Mouse (Mus musculus) frontal cortex, postnatal 25 days (tissue): ENCODE measurements around the gene Bcorl1.

Source experiments
- DNase-seq, 2 experiments: peaks; one replicate each; pipeline ENCODE4 v3.0.0; 2022; ENCODE audit warnings: low spot score in 2 of 2

Bcorl1 gene

GRCm38 (mm10) chrX:48441954-48442353, 100.8 kb downstream of the Bcorl1 start:
- DNase-seq: no peak

DNA sequence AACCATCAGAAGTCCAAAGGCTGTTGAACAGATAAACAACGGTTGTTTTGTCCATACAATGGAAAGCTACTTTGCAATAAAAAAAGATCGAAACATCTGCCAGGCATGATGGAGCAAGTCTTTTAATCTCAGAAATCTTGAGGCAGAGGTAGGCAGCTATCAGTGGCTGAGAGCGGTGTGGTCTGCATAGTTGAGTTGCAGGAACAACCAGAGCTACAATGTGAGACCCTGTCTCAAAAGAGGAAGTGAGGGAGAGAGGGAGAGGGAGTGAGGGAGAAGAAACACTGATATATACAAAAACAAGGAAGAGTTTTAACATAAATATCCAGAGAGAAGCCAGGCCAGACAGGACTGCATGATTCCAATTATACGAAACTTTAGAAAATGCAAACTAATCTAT, 103.5 kb downstream of the Bcorl1 start:
- no peak for DNase-seq

GRCm38 (mm10) chrX:48449646-48450045, 108.5 kb downstream of the Bcorl1 start:
- no peak for DNase-seq

DNA sequence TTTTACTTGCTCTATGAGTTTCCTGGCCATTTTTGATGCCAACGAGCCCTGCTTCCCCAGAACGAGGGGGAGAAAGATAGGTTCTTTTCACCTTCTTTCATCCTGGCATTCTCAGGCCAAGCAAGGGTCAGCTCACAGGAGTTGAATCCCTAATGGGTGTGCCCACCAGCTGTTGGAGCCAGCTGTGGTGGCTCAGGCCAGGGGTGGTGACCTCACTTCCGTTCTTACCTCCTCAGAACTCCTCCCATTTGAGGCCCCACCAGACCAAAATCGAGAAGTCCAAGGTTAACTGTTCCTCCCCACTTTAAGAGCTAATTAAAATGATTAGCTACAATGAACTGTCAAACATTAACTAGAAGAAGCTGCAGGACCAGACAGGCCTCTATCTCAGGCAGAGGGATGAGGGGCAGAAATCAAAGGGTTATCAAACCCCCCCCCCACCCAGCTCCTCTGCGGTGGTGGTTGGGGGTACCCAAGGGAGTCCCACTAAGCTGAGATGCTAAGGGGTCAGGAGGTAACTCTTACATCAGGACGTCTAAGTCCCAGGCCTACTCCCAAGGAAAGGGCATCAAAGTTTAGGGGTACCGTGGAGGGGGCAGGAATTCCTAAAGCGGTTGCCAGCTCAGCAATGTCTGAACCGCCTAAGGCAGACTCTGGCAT, 111.2 kb downstream of the Bcorl1 start:
- no peak for DNase-seq

- no peak for DNase-seq
Observed at GRCm38 (mm10) chrX:48452931-48453673, 111.9 kb downstream of the Bcorl1 start.

GRCm38 (mm10) chrX:48453736-48454494, 112.8 kb downstream of the Bcorl1 start:
- DNase-seq: no peak

GRCm38 (mm10) chrX:48454495-48454878, 113.3 kb downstream of the Bcorl1 start:
- DNase-seq: no peak

GRCm38 (mm10) chrX:48455018-48455417, 113.9 kb downstream of the Bcorl1 start:
- no peak for DNase-seq

- no peak for DNase-seq
Observed at GRCm38 (mm10) chrX:48456956-48457355, 115.8 kb downstream of the Bcorl1 start.
